Mouse (Mus musculus): ENCODE results near the gene Camsap3. TPM values are rescaled to one million over a fixed set of nuclear protein-coding genes. Genes with fewer than 3 reads are reported as not detected.

Camsap3 gene
- 0.05 TPM for polyA plus RNA-seq (2012; fragmentation: generic; extraction: Trizol)

DNA sequence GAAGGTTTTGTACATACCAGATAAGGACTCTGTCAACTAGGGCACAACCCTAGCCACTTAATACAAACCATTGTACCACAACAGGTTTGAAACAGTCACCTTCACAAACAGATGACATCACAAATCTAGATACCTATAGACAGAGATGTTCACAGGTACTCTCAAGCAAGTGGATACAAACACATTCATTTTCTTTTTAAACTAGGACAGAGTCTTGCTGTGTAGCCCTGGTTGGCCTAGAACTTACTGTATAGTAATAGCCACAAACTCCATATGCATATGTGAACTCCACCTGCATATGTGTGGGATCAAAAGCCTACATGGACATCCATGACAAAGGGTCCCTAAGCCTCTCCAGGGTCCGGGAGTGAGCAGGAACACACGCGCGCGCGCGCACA lies at the start of gene Camsap3:
Camsap3 (plus strand) TSS at position 301 of the 398 bp plus-strand sequence.
- Histone ChIP-seq H3K4me3 (no peak within 1 kb of the TSS), H3K36me3 (ENCODE audit: control insufficient read depth, insufficient read depth) (no peaks in the 10 kb centered on the region), H3K4me2 (ENCODE audit: low read depth) (no peak within 1 kb of the TSS), H3ac (ENCODE audit: control insufficient read depth, insufficient read length) (no peak within 1 kb of the TSS), H3K27me3 (ENCODE audit: control insufficient read depth, insufficient read depth, insufficient read length) (peaks cover 13% of the 10 kb centered on the region), H3K79me2 (ENCODE audit: control insufficient read depth, insufficient read depth) (no peaks in the 10 kb centered on the region)
- TF ChIP-seq TCF3 (IDR thresholded peaks at IDR 0.05; ENCODE audit: insufficient read length, low read depth): no peak
- TF ChIP-seq MAX (IDR thresholded peaks at IDR 0.05; ENCODE audit: low read depth): no peak
- no peak for TF ChIP-seq MYOG (IDR thresholded peaks at IDR 0.05; ENCODE audit: control insufficient read depth in 1 of 3, insufficient read depth in 1 of 3, insufficient read length in 2 of 3, low read depth in 2 of 3)
- no peak for TF ChIP-seq MYOD1 (IDR thresholded peaks at IDR 0.05; ENCODE audit: control insufficient read depth in 1 of 3, insufficient read length in 2 of 3, low read depth in 2 of 3)
- no peak for TF ChIP-seq POLR2AphosphoS2 (IDR thresholded peaks at IDR 0.05; ENCODE audit: insufficient read length, low read depth)
- TF ChIP-seq TCF12 (IDR thresholded peaks at IDR 0.05; ENCODE audit: insufficient read depth, poor library complexity, severe bottlenecking): no peak

- Histone ChIP-seq H3K4me3 (no peak overlapping the region), H3K4me2 (ENCODE audit: low read depth) (no peak overlapping the region), H3K36me3 (ENCODE audit: control insufficient read depth, insufficient read depth) (no peaks in the 10 kb centered on the region), H3ac (ENCODE audit: control insufficient read depth, insufficient read length) (no peak overlapping the region), H3K79me2 (ENCODE audit: control insufficient read depth, insufficient read depth) (no peaks in the 10 kb centered on the region), H3K27me3 (ENCODE audit: control insufficient read depth, insufficient read depth, insufficient read length) (no peaks in the 10 kb centered on the region)
- TF ChIP-seq MYOG (IDR thresholded peaks at IDR 0.05; ENCODE audit: control insufficient read depth in 1 of 3, insufficient read depth in 1 of 3, insufficient read length in 2 of 3, low read depth in 2 of 3): no peak
- TF ChIP-seq CEBPB (IDR thresholded peaks at IDR 0.05; ENCODE audit: insufficient read depth, poor library complexity, severe bottlenecking): no peak
- no peak for TF ChIP-seq POLR2AphosphoS2 (IDR thresholded peaks at IDR 0.05; ENCODE audit: insufficient read length, low read depth)
- no peak for TF ChIP-seq MAX (IDR thresholded peaks at IDR 0.05; ENCODE audit: low read depth)
- TF ChIP-seq SRF (IDR thresholded peaks at IDR 0.05; ENCODE audit: control insufficient read depth, insufficient read length, low read depth): no peak
- no peak for TF ChIP-seq TCF3 (IDR thresholded peaks at IDR 0.05; ENCODE audit: insufficient read length, low read depth)
- no peak for TF ChIP-seq TCF12 (IDR thresholded peaks at IDR 0.05; ENCODE audit: insufficient read depth, poor library complexity, severe bottlenecking)
- TF ChIP-seq USF1 (IDR thresholded peaks at IDR 0.05; ENCODE audit: low read depth): no peak
- TF ChIP-seq E2F4 (IDR thresholded peaks at IDR 0.05; ENCODE audit: insufficient read depth): no peak
- no peak for TF ChIP-seq REST (IDR thresholded peaks at IDR 0.05; ENCODE audit: insufficient read depth, insufficient read length)
These were observed 49.4 kb upstream of the Camsap3 start for GRCm38 (mm10) chr8:3537666-3538065.

DNA sequence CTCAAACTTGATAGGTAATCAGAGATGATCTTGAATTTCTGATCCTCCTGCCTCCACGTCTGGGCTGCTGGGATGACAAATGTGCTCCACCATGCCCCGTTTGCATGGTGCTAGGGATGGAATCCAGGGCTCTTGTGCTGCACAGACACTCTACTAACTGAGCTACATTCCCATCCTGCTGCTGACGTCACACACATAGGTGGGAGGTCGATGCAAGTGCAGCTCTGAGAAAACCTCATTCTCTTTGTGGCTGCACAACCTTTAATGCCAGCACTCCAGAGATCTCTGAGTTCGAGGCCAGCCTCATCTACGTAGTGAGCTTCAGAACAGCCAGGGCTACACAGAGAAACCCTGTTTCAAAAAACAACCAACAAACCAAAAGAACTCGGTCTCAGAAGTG lies 47.9 kb upstream of the Camsap3 start:
- H3ac ChIP-seq (ENCODE audit: control insufficient read depth, insufficient read length): no peak overlapping the region
- no peak overlapping the region for H3K4me3 ChIP-seq
- no peak overlapping the region for H3K4me2 ChIP-seq (ENCODE audit: low read depth)
- TF ChIP-seq MYOD1 (IDR thresholded peaks at IDR 0.05; ENCODE audit: control insufficient read depth in 1 of 3, insufficient read length in 2 of 3, low read depth in 2 of 3) (no peak), REST (IDR thresholded peaks at IDR 0.05; ENCODE audit: insufficient read depth, insufficient read length) (no peak), E2F4 (IDR thresholded peaks at IDR 0.05; ENCODE audit: insufficient read depth) (no peak), POLR2AphosphoS2 (IDR thresholded peaks at IDR 0.05; ENCODE audit: insufficient read length, low read depth) (no peak), TCF12 (IDR thresholded peaks at IDR 0.05; ENCODE audit: insufficient read depth, poor library complexity, severe bottlenecking) (no peak), TCF3 (IDR thresholded peaks at IDR 0.05; ENCODE audit: insufficient read length, low read depth) (no peak), USF1 (IDR thresholded peaks at IDR 0.05; ENCODE audit: low read depth) (no peak), CEBPB (IDR thresholded peaks at IDR 0.05; ENCODE audit: insufficient read depth, poor library complexity, severe bottlenecking) (no peak), MYOG (IDR thresholded peaks at IDR 0.05; ENCODE audit: control insufficient read depth in 1 of 3, insufficient read depth in 1 of 3, insufficient read length in 2 of 3, low read depth in 2 of 3) (no peak), MAX (IDR thresholded peaks at IDR 0.05; ENCODE audit: low read depth) (no peak), SRF (IDR thresholded peaks at IDR 0.05; ENCODE audit: control insufficient read depth, insufficient read length, low read depth) (no peak), POLR2A (IDR thresholded peaks at IDR 0.05; ENCODE audit: insufficient read length, low read depth) (no peak)
- no peaks in the 10 kb centered on the region for H3K36me3 ChIP-seq (ENCODE audit: control insufficient read depth, insufficient read depth)
- H3K27me3 ChIP-seq (ENCODE audit: control insufficient read depth, insufficient read depth, insufficient read length): no peaks in the 10 kb centered on the region
- no peaks in the 10 kb centered on the region for H3K79me2 ChIP-seq (ENCODE audit: control insufficient read depth, insufficient read depth)

DNA sequence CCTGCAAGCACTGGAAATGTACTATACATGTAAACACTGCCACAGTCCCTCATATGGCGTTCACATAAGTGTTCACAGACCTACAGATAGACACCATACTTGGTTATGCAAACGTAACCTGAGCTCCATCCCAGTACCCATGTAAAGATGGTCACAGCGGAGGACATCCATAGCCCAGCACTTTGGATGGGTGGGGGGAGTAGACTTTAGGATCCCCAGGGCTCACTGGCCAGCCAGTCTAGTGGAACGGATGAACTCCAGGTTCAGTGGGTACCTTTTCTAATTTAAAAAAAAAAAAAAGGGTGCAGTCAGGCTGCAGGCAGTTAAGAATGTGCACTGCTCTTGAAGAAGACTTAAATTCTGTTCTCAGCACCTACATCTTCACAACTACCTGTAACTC lies 47.0 kb upstream of the Camsap3 start:
- H3K4me2 ChIP-seq (ENCODE audit: low read depth): no peak overlapping the region
- H3K4me3 ChIP-seq: no peak overlapping the region
- no peak overlapping the region for H3ac ChIP-seq (ENCODE audit: control insufficient read depth, insufficient read length)
- no peaks in the 10 kb centered on the region for H3K36me3 ChIP-seq (ENCODE audit: control insufficient read depth, insufficient read depth)
- no peaks in the 10 kb centered on the region for H3K79me2 ChIP-seq (ENCODE audit: control insufficient read depth, insufficient read depth)
- TF ChIP-seq POLR2A (IDR thresholded peaks at IDR 0.05; ENCODE audit: insufficient read length, low read depth): no peak
- no peak for TF ChIP-seq REST (IDR thresholded peaks at IDR 0.05; ENCODE audit: insufficient read depth, insufficient read length)
- TF ChIP-seq TCF12 (IDR thresholded peaks at IDR 0.05; ENCODE audit: insufficient read depth, poor library complexity, severe bottlenecking): no peak
- TF ChIP-seq MYOG (IDR thresholded peaks at IDR 0.05; ENCODE audit: control insufficient read depth in 1 of 3, insufficient read depth in 1 of 3, insufficient read length in 2 of 3, low read depth in 2 of 3): no peak
- TF ChIP-seq SRF (IDR thresholded peaks at IDR 0.05; ENCODE audit: control insufficient read depth, insufficient read length, low read depth): no peak
- no peak for TF ChIP-seq POLR2AphosphoS2 (IDR thresholded peaks at IDR 0.05; ENCODE audit: insufficient read length, low read depth)
- TF ChIP-seq E2F4 (IDR thresholded peaks at IDR 0.05; ENCODE audit: insufficient read depth): no peak
- TF ChIP-seq TCF3 (IDR thresholded peaks at IDR 0.05; ENCODE audit: insufficient read length, low read depth): no peak
- no peak for TF ChIP-seq USF1 (IDR thresholded peaks at IDR 0.05; ENCODE audit: low read depth)
- no peak for TF ChIP-seq MYOD1 (IDR thresholded peaks at IDR 0.05; ENCODE audit: control insufficient read depth in 1 of 3, insufficient read length in 2 of 3, low read depth in 2 of 3)
- TF ChIP-seq MAX (IDR thresholded peaks at IDR 0.05; ENCODE audit: low read depth): no peak
- no peak for TF ChIP-seq CEBPB (IDR thresholded peaks at IDR 0.05; ENCODE audit: insufficient read depth, poor library complexity, severe bottlenecking)
- H3K27me3 ChIP-seq (ENCODE audit: control insufficient read depth, insufficient read depth, insufficient read length): no peaks in the 10 kb centered on the region

DNA sequence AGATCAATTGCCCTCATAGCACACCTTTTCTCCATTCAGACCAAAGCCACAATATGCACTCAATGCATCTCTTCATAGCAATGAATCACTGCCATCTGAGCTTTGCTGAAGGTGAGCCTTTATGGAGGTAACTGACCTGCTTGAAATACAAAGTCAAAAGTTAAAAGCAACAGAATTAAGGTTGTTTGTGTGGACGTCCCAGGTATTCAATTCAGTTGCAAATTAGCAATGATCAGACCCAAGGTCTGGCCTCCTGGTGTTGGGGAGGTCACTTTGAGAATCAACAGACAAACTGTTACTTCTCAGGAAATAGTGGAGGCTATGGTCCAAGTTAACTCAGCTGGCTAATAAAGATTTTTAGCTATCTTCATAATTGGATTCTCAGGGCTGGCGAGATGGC lies 40.6 kb upstream of the Camsap3 start:
- Histone ChIP-seq H3K27me3 (ENCODE audit: control insufficient read depth, insufficient read depth, insufficient read length) (no peaks in the 10 kb centered on the region), H3K79me2 (ENCODE audit: control insufficient read depth, insufficient read depth) (no peaks in the 10 kb centered on the region), H3ac (ENCODE audit: control insufficient read depth, insufficient read length) (no peak overlapping the region), H3K4me3 (no peak overlapping the region), H3K36me3 (ENCODE audit: control insufficient read depth, insufficient read depth) (no peaks in the 10 kb centered on the region), H3K4me2 (ENCODE audit: low read depth) (no peak overlapping the region)
- no peak for TF ChIP-seq POLR2A (IDR thresholded peaks at IDR 0.05; ENCODE audit: insufficient read length, low read depth)
- TF ChIP-seq MYOD1 (IDR thresholded peaks at IDR 0.05; ENCODE audit: control insufficient read depth in 1 of 3, insufficient read length in 2 of 3, low read depth in 2 of 3): no peak
- no peak for TF ChIP-seq TCF12 (IDR thresholded peaks at IDR 0.05; ENCODE audit: insufficient read depth, poor library complexity, severe bottlenecking)
- no peak for TF ChIP-seq MYOG (IDR thresholded peaks at IDR 0.05; ENCODE audit: control insufficient read depth in 1 of 3, insufficient read depth in 1 of 3, insufficient read length in 2 of 3, low read depth in 2 of 3)
- TF ChIP-seq E2F4 (IDR thresholded peaks at IDR 0.05; ENCODE audit: insufficient read depth): no peak
- TF ChIP-seq CEBPB (IDR thresholded peaks at IDR 0.05; ENCODE audit: insufficient read depth, poor library complexity, severe bottlenecking): no peak
- TF ChIP-seq MAX (IDR thresholded peaks at IDR 0.05; ENCODE audit: low read depth): no peak
- TF ChIP-seq SRF (IDR thresholded peaks at IDR 0.05; ENCODE audit: control insufficient read depth, insufficient read length, low read depth): no peak
- no peak for TF ChIP-seq USF1 (IDR thresholded peaks at IDR 0.05; ENCODE audit: low read depth)
- no peak for TF ChIP-seq TCF3 (IDR thresholded peaks at IDR 0.05; ENCODE audit: insufficient read length, low read depth)
- no peak for TF ChIP-seq POLR2AphosphoS2 (IDR thresholded peaks at IDR 0.05; ENCODE audit: insufficient read length, low read depth)
- TF ChIP-seq REST (IDR thresholded peaks at IDR 0.05; ENCODE audit: insufficient read depth, insufficient read length): no peak

Data from myocyte (in vitro differentiated cells).